8 mouse cellular contexts compared by ENCODE assay signal in the genomic region with DNA sequence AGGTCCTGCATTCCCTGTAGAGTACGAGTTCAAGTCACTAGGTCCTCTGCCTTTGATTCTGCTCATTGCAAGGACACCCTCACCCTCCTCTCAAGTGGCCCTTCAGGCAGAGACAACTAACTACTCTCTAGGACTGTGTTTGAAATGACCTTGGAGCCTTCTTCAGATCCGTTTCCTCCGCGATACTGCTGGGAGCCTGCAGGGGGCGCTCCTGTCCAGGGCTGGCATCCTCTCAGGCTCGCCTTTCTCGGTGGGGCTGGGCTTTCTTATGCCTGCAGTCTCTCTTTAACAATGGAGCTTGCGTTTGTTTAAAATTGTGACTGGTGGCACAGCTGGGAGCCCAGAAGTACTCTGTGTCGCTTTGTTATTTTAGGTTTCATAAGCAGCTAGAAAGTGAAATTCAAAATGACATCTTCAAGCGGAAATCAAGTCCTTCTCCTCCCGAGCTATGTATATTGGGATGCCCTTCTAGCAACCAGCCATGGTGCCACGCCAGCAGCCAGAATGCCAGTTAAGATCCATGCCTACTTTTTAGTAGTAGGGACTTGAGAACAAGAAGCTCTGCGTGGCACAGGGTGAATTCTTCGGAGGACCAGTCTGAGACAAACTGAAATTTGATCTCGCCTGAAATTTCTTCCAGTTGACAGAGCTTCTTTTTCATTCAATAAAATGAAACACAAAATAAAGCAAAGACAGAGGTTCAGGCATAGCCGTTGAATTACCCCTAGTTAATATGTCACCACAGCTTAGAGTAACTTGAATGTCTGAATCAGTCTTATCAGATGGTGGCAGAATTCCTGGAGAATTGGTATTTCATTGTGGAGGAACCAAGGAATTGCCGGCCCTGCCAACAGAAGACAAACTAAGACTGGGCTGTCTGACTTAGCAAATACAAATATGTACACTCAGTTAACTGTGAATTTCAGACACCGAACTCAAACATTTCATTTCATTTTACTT. TPM values are rescaled to one million over a fixed set of nuclear protein-coding genes. Genes with fewer than 3 reads are reported as not detected.
A peak's percentile ranks its signal among the peaks of the same experiment; 100 is the strongest.
DNase-seq lines count a peak whose midpoint lies in the region; ATAC-seq lines count a peak whose summit lies in the region.

No protein-coding gene starts in this region.

- H3K4me3 ChIP-seq in intestine, embryonic 14.5 days (ENCODE audit: low read depth, low read length) = peak overlapping the region; percentile 20; the same call in 1 of the 2 replicates

- DNase-seq in adrenal gland, adult (ENCODE audit: inconsistent age in 2 of 2, low spot score in 1 of 2) = peak; percentile 90 to 98
- DNase-seq in embryo, embryonic 10 days (ENCODE audit: low spot score) = peak; percentile 85
- DNase-seq in gastrocnemius, postnatal 14 days = peak; percentile 79
- DNase-seq in intestine, embryonic 14.5 days (ENCODE audit: low spot score) = peak; percentile 93
- peak; percentile 85 to 88 for DNase-seq in left cerebral cortex, postnatal 10 days (ENCODE audit: extremely low spot score in 1 of 2, low spot score in 2 of 2)
- peak; percentile 88 for DNase-seq in right cerebral cortex, postnatal 14 days
- peak; percentile 89 for DNase-seq in urinary bladder, postnatal 25 days (ENCODE audit: low spot score)

- 0 out of 2 replicates have a peak overlapping the region, but pooled peaks have one; percentile 8 for H3K9ac ChIP-seq in intestine, embryonic 14.5 days (ENCODE audit: low read length)

- intact Hi-C loops in gastrocnemius, postnatal 14 days (cut with DNase I; ENCODE audit: low total_unique reads) = no loop called here
- intact Hi-C loops in left cerebral cortex, postnatal 10 days (cut with DNase I) = loop anchor here (5.0 kb wide), 2 partner anchors 103 to 293 kb away; no protein-coding TSS in a partner anchor

- peak overlapping the region; percentile 47 for H3K4me2 ChIP-seq in intestine, embryonic 14.5 days (ENCODE audit: low read length)

- H3K4me1 ChIP-seq in intestine, embryonic 14.5 days (replicated peaks; ENCODE audit: control insufficient read depth, insufficient read depth, low read length) = no peaks in the 10 kb centered on the region

- 19% methylated on average over 18 of the region's 18 CpGs for WGBS in intestine, embryonic 14.5 days

- no peaks in the 10 kb centered on the region for H3K36me3 ChIP-seq in intestine, embryonic 14.5 days (ENCODE audit: control insufficient read depth, insufficient read depth, low read length)

- no peak overlapping the region; the same call in 1 of the 2 replicates for H3K27ac ChIP-seq in intestine, embryonic 14.5 days (ENCODE audit: low read depth)

- peak; percentile 83 for ATAC-seq in intestine, embryonic 14.5 days (replicated peaks; ENCODE audit: low FRiP score, low TSS enrichment, low read depth)
- ATAC-seq in megakaryocyte-erythroid progenitor cell, adult 5-6 weeks (replicated peaks; ENCODE audit: low FRiP score, low TSS enrichment, poor library complexity, severe bottlenecking) = peak; percentile 89

- H3K27me3 ChIP-seq in intestine, embryonic 14.5 days (replicated peaks; ENCODE audit: control insufficient read depth, insufficient read depth, low read length) = no peaks in the 10 kb centered on the region

- H3K9me3 ChIP-seq in intestine, embryonic 14.5 days (ENCODE audit: control insufficient read depth, low read length) = no peaks in the 10 kb centered on the region

RNA-seq across cellular contexts. Expression of gene Ubr2, which starts 28.8 kb away (rescaled TPM):
- total RNA-seq in gastrocnemius, postnatal 14 days (2021) = 10 to 100 TPM; 30.9 to 42.1 TPM
- 21.3 and 23.8 TPM in 2 replicates for polyA plus RNA-seq in intestine, embryonic 14.5 days (2014; fragmentation: Nextera tagmentation; extraction: Ambion mirVana)
- 10 to 100 TPM; 51.3 to 54.5 TPM for total RNA-seq in left cerebral cortex, postnatal 10 days (2021)
- total RNA-seq in megakaryocyte-erythroid progenitor cell, adult 5-6 weeks (2014; fragmentation: Nextera tagmentation) = 40.0 and 61.7 TPM in 2 replicates
- 33.7 and 35.2 TPM in 2 replicates for total RNA-seq in megakaryocyte-erythroid progenitor cell, adult 5-6 weeks (2017)
